Mouse (Mus musculus) kidney, embryonic 15.5 days (tissue): ENCODE measurements at regions not wholly inside any gene's neighbourhood (a gene's known extent, or its start where the extent isn't known, plus 50 kb on each side); places are given as distances from the start of the nearest gene placed in this dataset.

ENCODE experiments used
- ATAC-seq: fragments of 200-750 bp; cut with Nextera tagmentation; replicated peaks from 2 replicates; pipeline ENCODE4 v1.8.0; 2017; ENCODE audit warnings: moderate TSS enrichment; ENCODE audit not compliant: low FRiP score
- H3K27ac ChIP-seq: fragments of 300-500 bp; sonication (generic); 2 replicates; pipeline ENCODE4 v1.5.1; 2015; ENCODE audit warnings: mild to moderate bottlenecking, inconsistent platforms
- H3K27me3 ChIP-seq: fragments of 300-500 bp; sonication (generic); 2 replicates; pipeline ENCODE4 v1.6.1; 2015; ENCODE audit warnings: inconsistent platforms
- H3K36me3 ChIP-seq: fragments of 300-500 bp; sonication (generic); 2 replicates; pipeline ENCODE4 v1.6.1; 2015; ENCODE audit warnings: inconsistent platforms
- H3K4me1 ChIP-seq: fragments of 300-500 bp; sonication (generic); 2 replicates; pipeline ENCODE4 v1.6.1; 2015; ENCODE audit warnings: inconsistent platforms
- H3K4me2 ChIP-seq: fragments of 300-500 bp; sonication (generic); 2 replicates; pipeline ENCODE4 v1.6.1; 2015; ENCODE audit warnings: moderate library complexity, mild to moderate bottlenecking, inconsistent platforms
- H3K4me3 ChIP-seq: fragments of 300-500 bp; sonication (generic); replicated peaks from 2 replicates; pipeline ENCODE4 v1.5.1; 2015; ENCODE audit warnings: mild to moderate bottlenecking, inconsistent platforms
- H3K9ac ChIP-seq: fragments of 300-500 bp; sonication (generic); 2 replicates; pipeline ENCODE4 v1.6.1; 2015; ENCODE audit warnings: mild to moderate bottlenecking, inconsistent platforms
- H3K9me3 ChIP-seq: fragments of 300-500 bp; sonication (generic); replicated peaks from 2 replicates; pipeline ENCODE4 v1.6.1; 2016; ENCODE audit warnings: inconsistent platforms
- WGBS: fragments of 180-500 bp; shearing (Covaris S2); methylation state at CpG from one replicate; pipeline ENCODE4 v1.1.7; 2015; ENCODE audit warnings: mixed read lengths; 5-methylcytosine and 5-hydroxymethylcytosine counted together

DNA sequence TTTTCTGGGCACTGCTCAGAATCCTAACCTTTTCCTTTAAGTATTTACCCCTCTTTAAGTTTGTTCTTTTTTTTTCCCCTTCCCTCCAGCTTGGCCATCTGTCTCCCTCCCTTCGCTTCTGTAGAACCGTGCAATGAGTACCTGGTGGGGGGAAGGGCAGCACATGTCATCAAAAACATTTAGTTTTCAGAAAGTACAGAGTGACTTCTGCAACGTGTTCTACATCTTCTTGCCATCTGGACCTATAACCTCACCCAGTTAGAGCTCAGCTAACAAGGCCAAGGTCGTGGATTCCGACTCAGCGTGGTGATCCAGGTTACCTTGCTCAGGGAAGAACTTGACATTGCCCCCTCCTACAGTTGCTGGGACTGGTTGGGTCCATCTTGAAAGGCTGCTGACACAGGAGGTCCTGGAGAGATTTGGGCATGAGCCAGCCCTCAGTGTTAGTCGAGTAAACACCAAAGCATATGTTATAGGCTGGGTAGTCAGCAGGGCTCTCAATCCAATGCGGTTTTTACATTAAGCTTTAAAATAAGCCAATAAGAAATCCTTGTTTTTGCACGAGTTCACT lies 1075.0 kb downstream of the Synb start:
- no peaks in the 10 kb centered on the region for H3K9me3 ChIP-seq
- ATAC-seq = no peak
- WGBS = 74% methylated on average over 9 of the region's 9 CpGs
- H3K4me3 ChIP-seq = no peak overlapping the region
- no peak overlapping the region for H3K27ac ChIP-seq
- H3K4me2 ChIP-seq = no peak overlapping the region
- no peaks in the 10 kb centered on the region for H3K27me3 ChIP-seq
- no peak overlapping the region for H3K9ac ChIP-seq
- no peaks in the 10 kb centered on the region for H3K4me1 ChIP-seq
- no peaks in the 10 kb centered on the region for H3K36me3 ChIP-seq

- Histone ChIP-seq H3K27me3 (no peaks in the 10 kb centered on the region), H3K9ac (no peak overlapping the region), H3K36me3 (no peaks in the 10 kb centered on the region), H3K4me1 (no peaks in the 10 kb centered on the region), H3K27ac (no peak overlapping the region), H3K9me3 (no peaks in the 10 kb centered on the region), H3K4me2 (no peak overlapping the region), H3K4me3 (no peak overlapping the region)
- 21% methylated on average over 4 of the region's 4 CpGs for WGBS
- ATAC-seq = no peak
Observed at GRCm38 (mm10) chr14:68218471-68218870, 1075.6 kb downstream of the Synb start.

- H3K27me3 ChIP-seq = no peaks in the 10 kb centered on the region
- H3K27ac ChIP-seq = no peak overlapping the region
- H3K36me3 ChIP-seq = no peaks in the 10 kb centered on the region
- no peak overlapping the region for H3K4me2 ChIP-seq
- H3K4me1 ChIP-seq = no peaks in the 10 kb centered on the region
- H3K9me3 ChIP-seq = no peaks in the 10 kb centered on the region
- no peak overlapping the region for H3K4me3 ChIP-seq
- H3K9ac ChIP-seq = no peak overlapping the region
- WGBS = 70% methylated on average over 6 of the region's 6 CpGs
- ATAC-seq = no peak
Observed at GRCm38 (mm10) chr14:68217986-68218385, 1076.1 kb downstream of the Synb start.

DNA sequence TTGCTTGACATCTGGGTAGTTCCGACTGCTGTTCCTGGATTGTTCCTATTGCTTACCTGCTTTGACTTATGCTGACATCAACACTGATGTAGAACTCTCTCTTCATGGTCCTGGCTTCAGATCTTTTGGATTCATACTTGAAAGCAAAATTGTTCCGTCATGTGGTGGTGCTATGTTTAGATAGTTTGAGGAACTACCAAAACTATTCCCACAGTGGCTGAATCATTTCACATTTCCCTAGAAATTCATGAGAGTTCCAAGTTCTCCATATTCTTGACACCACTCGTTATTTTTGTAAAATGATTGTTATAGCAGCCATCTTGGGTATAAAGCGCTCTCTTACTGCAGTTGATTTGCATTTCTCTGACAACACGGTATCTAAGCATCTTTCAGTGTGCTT lies 1080.2 kb downstream of the Synb start:
- Histone ChIP-seq H3K27me3 (no peaks in the 10 kb centered on the region), H3K4me2 (no peak overlapping the region), H3K27ac (no peak overlapping the region), H3K36me3 (no peaks in the 10 kb centered on the region), H3K4me3 (no peak overlapping the region), H3K9me3 (no peaks in the 10 kb centered on the region), H3K9ac (no peak overlapping the region), H3K4me1 (0 out of 2 replicates have a peak, but pooled peaks cover 2% of the 10 kb centered on the region)
- 91% methylated on average over 5 of the region's 5 CpGs for WGBS
- no peak for ATAC-seq

DNA sequence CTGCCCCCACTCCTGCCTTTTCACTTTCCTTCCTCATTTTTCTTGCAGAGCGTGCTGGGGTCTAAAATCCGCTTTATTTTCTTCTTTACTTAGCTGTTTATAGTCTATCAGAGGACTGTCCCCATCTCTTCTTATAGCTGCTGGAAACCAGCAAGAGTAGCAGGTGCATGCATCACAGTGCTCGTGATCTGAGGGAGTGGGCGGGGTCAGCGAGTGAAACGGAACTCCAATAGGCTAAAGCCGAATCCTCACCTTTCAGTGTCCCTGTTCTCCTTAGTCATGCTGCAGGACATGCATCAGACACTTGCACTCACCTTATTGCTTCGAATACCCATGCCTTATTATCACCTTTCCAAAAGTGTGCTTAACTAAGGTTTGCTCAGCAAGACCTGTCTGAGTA lies 1095.3 kb downstream of the Synb start:
- 8% methylated on average over 8 of the region's 8 CpGs for WGBS
- Histone ChIP-seq H3K27ac (no peak overlapping the region), H3K9me3 (no peaks in the 10 kb centered on the region), H3K27me3 (peaks cover 5% of the 10 kb centered on the region; the same call in 1 of the 2 replicates), H3K36me3 (no peaks in the 10 kb centered on the region), H3K4me3 (no peak overlapping the region), H3K4me1 (peaks cover 8% of the 10 kb centered on the region; the same call in 1 of the 2 replicates), H3K4me2 (no peak overlapping the region), H3K9ac (no peak overlapping the region)
- no peak for ATAC-seq

- Histone ChIP-seq H3K4me2 (peak overlapping the region; percentile 30; the same call in 1 of the 2 replicates), H3K9ac (no peak overlapping the region), H3K4me3 (no peak overlapping the region), H3K27me3 (peaks cover 2% of the 10 kb centered on the region; the same call in 1 of the 2 replicates), H3K4me1 (peaks cover 8% of the 10 kb centered on the region; the same call in 1 of the 2 replicates), H3K27ac (no peak overlapping the region), H3K36me3 (no peaks in the 10 kb centered on the region), H3K9me3 (no peaks in the 10 kb centered on the region)
- WGBS = 7% methylated on average over 13 of the region's 13 CpGs
- no peak; the same call in 1 of the 2 replicates for ATAC-seq
Observed at GRCm38 (mm10) chr14:68197470-68197800, 1096.7 kb downstream of the Synb start.

GRCm38 (mm10) chr14:68196762-68197469 lies 1097.2 kb downstream of the Synb start:
- WGBS = 27% methylated on average over 9 of the region's 9 CpGs
- Histone ChIP-seq H3K27me3 (peaks cover 2% of the 10 kb centered on the region; the same call in 1 of the 2 replicates), H3K27ac (no peak overlapping the region), H3K4me1 (peaks cover 8% of the 10 kb centered on the region; the same call in 1 of the 2 replicates), H3K9me3 (no peaks in the 10 kb centered on the region), H3K4me2 (peak overlapping the region; percentile 30; the same call in 1 of the 2 replicates), H3K9ac (no peak overlapping the region), H3K4me3 (no peak overlapping the region), H3K36me3 (no peaks in the 10 kb centered on the region)
- no peak for ATAC-seq

- Histone ChIP-seq H3K9ac (no peak overlapping the region), H3K9me3 (no peaks in the 10 kb centered on the region), H3K4me1 (peaks cover 8% of the 10 kb centered on the region; the same call in 1 of the 2 replicates), H3K27ac (no peak overlapping the region), H3K36me3 (no peaks in the 10 kb centered on the region), H3K4me2 (no peak overlapping the region), H3K4me3 (no peak overlapping the region), H3K27me3 (peaks cover 2% of the 10 kb centered on the region; the same call in 1 of the 2 replicates)
- 73% methylated on average over 9 of the region's 9 CpGs for WGBS
- no peak for ATAC-seq
Observed at GRCm38 (mm10) chr14:68196201-68196600, 1097.9 kb downstream of the Synb start.

- no peak overlapping the region for H3K9ac ChIP-seq
- no peak overlapping the region for H3K4me2 ChIP-seq
- H3K4me3 ChIP-seq = no peak overlapping the region
- H3K27ac ChIP-seq = no peak overlapping the region
- H3K9me3 ChIP-seq = no peaks in the 10 kb centered on the region
- no peaks in the 10 kb centered on the region for H3K27me3 ChIP-seq
- H3K4me1 ChIP-seq = no peaks in the 10 kb centered on the region
- no peaks in the 10 kb centered on the region for H3K36me3 ChIP-seq
- ATAC-seq = no peak
- WGBS = 70% methylated on average over 4 of the region's 4 CpGs
Observed at GRCm38 (mm10) chr14:68189876-68190275, 1104.2 kb downstream of the Synb start.

DNA sequence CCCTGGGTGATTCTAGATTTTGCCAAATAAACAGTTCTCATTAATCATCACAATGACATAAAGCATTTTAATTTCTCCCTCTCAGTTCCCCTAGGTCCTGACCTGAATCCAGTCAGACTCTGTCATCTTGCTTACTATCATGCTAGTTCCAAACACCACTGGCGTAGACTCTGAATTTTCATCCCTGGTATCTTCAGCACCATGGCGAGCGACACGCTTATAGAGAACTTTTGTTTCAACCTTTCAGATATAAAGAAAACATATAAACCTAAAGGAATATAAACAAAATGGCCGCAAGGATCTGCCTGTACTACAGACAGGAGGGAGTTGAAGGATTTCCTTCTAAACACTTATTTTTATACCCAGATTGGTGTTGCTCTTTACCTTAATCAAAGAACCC lies 1105.8 kb downstream of the Synb start:
- H3K27me3 ChIP-seq = no peaks in the 10 kb centered on the region
- no peaks in the 10 kb centered on the region for H3K4me1 ChIP-seq
- no peak overlapping the region for H3K9ac ChIP-seq
- H3K27ac ChIP-seq = no peak overlapping the region
- H3K9me3 ChIP-seq = no peaks in the 10 kb centered on the region
- ATAC-seq = no peak
- H3K4me3 ChIP-seq = no peak overlapping the region
- H3K4me2 ChIP-seq = no peak overlapping the region
- 55% methylated on average over 5 of the region's 5 CpGs for WGBS
- no peaks in the 10 kb centered on the region for H3K36me3 ChIP-seq

DNA sequence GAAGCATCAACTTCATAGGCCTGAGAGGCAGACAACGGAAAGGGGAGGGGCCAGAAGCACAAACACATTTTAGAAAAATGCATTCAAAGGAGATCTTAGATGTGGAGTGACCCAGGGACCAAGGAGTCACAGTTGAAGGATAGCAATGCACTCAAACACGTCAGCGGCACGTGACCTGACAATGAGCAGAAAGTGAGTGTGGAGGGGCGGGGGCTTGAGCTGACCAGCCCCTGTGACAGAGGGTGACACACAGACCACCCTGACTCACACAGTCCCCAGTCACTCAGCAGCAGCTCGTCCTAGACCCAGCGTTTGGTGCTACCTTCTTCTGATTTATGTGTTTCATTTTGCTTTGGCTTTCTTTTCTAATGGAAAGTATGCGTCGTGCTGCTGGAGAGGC lies 1111.5 kb downstream of the Synb start:
- no peaks in the 10 kb centered on the region for H3K36me3 ChIP-seq
- WGBS = 53% methylated on average over 9 of the region's 9 CpGs
- no peak for ATAC-seq

DNA sequence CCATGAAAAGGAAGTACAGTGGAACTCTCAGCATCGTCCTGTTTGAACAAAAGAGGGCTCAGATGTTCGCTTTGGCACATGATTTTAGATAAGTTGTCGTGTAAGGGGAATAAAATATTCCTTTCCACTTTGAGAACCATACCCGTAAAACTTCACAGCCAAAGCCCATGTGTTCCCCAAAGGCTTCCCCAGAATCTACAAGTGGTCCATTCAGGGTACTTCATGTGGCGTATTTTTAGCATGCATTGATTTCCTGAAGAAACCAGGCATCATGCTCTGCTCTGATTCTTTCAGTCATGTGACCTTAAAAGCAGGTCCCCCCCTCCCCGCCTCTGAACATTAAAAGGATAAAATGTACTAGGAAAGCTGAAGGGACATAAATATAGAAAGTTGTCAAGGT lies 1112.9 kb downstream of the Synb start:
- no peaks in the 10 kb centered on the region for H3K36me3 ChIP-seq
- H3K27ac ChIP-seq = no peak overlapping the region
- no peaks in the 10 kb centered on the region for H3K27me3 ChIP-seq
- no peak for ATAC-seq
- H3K4me3 ChIP-seq = no peak overlapping the region
- H3K4me2 ChIP-seq = no peak overlapping the region
- H3K9me3 ChIP-seq = no peaks in the 10 kb centered on the region
- H3K9ac ChIP-seq = no peak overlapping the region
- no peaks in the 10 kb centered on the region for H3K4me1 ChIP-seq
- 85% methylated on average over 6 of the region's 6 CpGs for WGBS

More for the DNA sequence above, 1111.5 kb downstream of the Synb start:
- no peak overlapping the region for H3K27ac ChIP-seq
- no peak overlapping the region for H3K4me3 ChIP-seq
- no peaks in the 10 kb centered on the region for H3K4me1 ChIP-seq
- H3K4me2 ChIP-seq = no peak overlapping the region
- H3K9me3 ChIP-seq = no peaks in the 10 kb centered on the region
- H3K27me3 ChIP-seq = no peaks in the 10 kb centered on the region
- no peak overlapping the region for H3K9ac ChIP-seq
